Mouse (Mus musculus): ENCODE data around the gene Gpx3. TPM values are rescaled to one million over a fixed set of nuclear protein-coding genes. Genes with fewer than 3 reads are reported as not detected.
"Not testable (repeated sequence)": the region's sequence is repeated elsewhere in the genome, so short reads cannot be mapped to it uniquely, and the experiment has no call there.

Gene Gpx3
- polyA plus RNA-seq, 1 experiment from 2014 or later = 144 TPM

DNA sequence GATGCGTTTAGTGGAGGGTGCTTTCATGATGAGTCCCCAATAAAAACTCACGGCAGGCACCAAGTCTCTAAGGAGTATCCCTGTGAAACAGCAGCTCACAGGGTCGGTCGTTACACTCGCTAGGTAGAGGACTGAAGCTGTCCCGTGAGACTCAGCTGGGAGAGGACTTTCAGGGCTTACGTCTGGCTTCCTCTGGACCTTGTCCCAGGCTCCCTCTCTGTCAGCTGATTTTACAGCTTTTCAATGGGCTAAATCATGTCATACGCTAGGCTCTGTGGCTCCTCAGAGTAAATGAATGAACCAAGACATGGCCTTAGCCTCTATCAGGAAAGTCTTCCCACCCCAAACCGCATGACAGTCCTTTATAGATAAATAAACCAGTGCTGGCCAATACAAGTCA is 7.7 kb upstream of the Gpx3 start:
- Histone ChIP-seq H3K4me3 (ENCODE audit: low read depth, low read length) (no peak overlapping the region), H3K27ac (ENCODE audit: low read depth) (no peak overlapping the region), H3K27me3 (ENCODE audit: insufficient read depth, low read length) (no peaks in the 10 kb centered on the region), H3K4me1 (ENCODE audit: insufficient read depth) (no peaks in the 10 kb centered on the region), H3K9ac (no peak overlapping the region), H3K9me3 (ENCODE audit: low read depth, low read length) (no peaks in the 10 kb centered on the region), H3K4me2 (no peak overlapping the region), H3K36me3 (ENCODE audit: insufficient read depth) (no peaks in the 10 kb centered on the region)
- 61% methylated on average over 9 of the region's 9 CpGs for WGBS
- DNase-seq (no peak), ATAC-seq (ENCODE audit: insufficient read depth) (no peak)
- no peak for TF ChIP-seq CTCF (IDR thresholded peaks at IDR 0.05; ENCODE audit: low read depth)

DNA sequence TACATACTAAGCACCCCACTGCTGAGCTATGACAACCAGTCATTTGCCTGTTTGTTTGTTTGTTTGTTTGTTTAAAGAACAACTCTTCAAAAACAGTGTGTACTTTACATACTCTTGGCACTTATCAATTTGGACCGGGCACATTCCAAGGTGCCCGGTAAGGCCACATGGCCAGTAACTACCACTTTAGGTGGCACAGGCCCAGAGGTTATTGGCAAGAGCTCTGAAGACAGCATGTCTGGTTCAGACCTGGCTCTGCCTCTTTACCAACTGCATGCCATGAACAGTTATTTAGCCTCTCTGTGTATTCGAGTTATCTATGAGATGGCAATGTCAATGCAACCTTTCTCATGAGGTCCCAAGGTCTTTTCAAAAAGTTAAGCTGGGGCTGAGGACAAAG is 5.6 kb upstream of the Gpx3 start:
- WGBS = 85% methylated on average over 3 of the region's 3 CpGs

DNA sequence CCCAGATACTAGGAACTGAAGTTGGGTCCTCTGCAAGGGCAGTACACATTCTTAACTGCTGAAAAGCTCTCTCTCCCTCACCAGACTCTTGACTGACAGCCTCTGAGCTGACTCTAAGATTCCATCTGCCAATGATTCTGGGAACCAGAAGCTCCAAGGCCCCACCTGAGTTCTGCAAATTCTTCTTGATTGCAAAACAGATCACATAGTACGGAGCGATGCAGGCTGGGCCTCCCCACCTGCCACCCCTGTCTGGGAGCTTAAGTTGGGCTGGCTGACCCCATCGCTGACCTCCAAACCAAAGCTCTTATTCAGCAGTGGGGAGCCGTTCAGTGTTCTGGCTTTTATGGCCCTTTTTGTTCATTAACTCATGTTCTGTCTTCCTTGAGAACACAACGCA is 4.8 kb upstream of the Gpx3 start:
- H3K9ac ChIP-seq = no peak overlapping the region
- no peaks in the 10 kb centered on the region for H3K9me3 ChIP-seq (ENCODE audit: low read depth, low read length)
- H3K27ac ChIP-seq (ENCODE audit: low read depth) = no peak overlapping the region
- no peak overlapping the region for H3K4me3 ChIP-seq (ENCODE audit: low read depth, low read length)
- TF ChIP-seq CTCF (IDR thresholded peaks at IDR 0.05; ENCODE audit: low read depth) = no peak
- no peak for DNase-seq
- H3K36me3 ChIP-seq (ENCODE audit: insufficient read depth) = no peaks in the 10 kb centered on the region
- H3K4me2 ChIP-seq = no peak overlapping the region
- no peaks in the 10 kb centered on the region for H3K4me1 ChIP-seq (ENCODE audit: insufficient read depth)
- WGBS = 59% methylated on average over 5 of the region's 5 CpGs
- H3K27me3 ChIP-seq (ENCODE audit: insufficient read depth, low read length) = no peaks in the 10 kb centered on the region
- ATAC-seq (ENCODE audit: insufficient read depth) = no peak

More for the DNA sequence above, 5.6 kb upstream of the Gpx3 start:
- not testable (repeated sequence) for H3K4me2 ChIP-seq; H3K4me3 ChIP-seq (ENCODE audit: low read depth, low read length); H3K27ac ChIP-seq (ENCODE audit: low read depth); ATAC-seq (ENCODE audit: insufficient read depth); DNase-seq; H3K9ac ChIP-seq; H3K9me3 ChIP-seq (ENCODE audit: low read depth, low read length); H3K4me1 ChIP-seq (ENCODE audit: insufficient read depth); H3K27me3 ChIP-seq (ENCODE audit: insufficient read depth, low read length); H3K36me3 ChIP-seq (ENCODE audit: insufficient read depth)

DNA sequence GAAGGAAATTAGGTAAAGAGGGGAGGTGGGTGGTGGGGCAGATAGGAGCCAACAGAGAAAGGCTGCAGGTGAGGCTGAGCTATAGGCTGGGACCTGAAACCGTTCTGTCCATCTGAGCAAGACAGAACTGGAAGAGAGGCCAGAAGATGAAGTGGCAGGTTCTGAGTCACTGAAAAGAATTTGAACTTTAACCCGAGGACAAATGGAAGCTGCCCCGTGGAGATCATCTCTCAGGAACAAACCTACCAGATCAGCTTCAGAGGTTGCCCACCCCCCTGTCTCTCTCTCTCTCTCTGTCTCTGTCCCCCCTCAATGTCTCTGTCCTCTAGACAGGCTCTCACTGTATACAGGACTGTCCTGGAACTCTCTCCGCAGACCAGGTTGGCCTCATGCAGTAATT is 2.6 kb upstream of the Gpx3 start:
- no peak for TF ChIP-seq CTCF (IDR thresholded peaks at IDR 0.05; ENCODE audit: low read depth)
- Histone ChIP-seq H3K27me3 (ENCODE audit: insufficient read depth, low read length) (no peaks in the 10 kb centered on the region), H3K4me3 (ENCODE audit: low read depth, low read length) (no peak overlapping the region), H3K9ac (no peak overlapping the region), H3K4me1 (ENCODE audit: insufficient read depth) (peaks cover 6% of the 10 kb centered on the region; the same call in 1 of the 2 replicates), H3K27ac (ENCODE audit: low read depth) (no peak overlapping the region), H3K36me3 (ENCODE audit: insufficient read depth) (no peaks in the 10 kb centered on the region), H3K9me3 (ENCODE audit: low read depth, low read length) (no peaks in the 10 kb centered on the region), H3K4me2 (no peak overlapping the region)
- WGBS = 61% methylated on average over 4 of the region's 4 CpGs
- no peak for DNase-seq
- no peak for ATAC-seq (ENCODE audit: insufficient read depth)

DNA sequence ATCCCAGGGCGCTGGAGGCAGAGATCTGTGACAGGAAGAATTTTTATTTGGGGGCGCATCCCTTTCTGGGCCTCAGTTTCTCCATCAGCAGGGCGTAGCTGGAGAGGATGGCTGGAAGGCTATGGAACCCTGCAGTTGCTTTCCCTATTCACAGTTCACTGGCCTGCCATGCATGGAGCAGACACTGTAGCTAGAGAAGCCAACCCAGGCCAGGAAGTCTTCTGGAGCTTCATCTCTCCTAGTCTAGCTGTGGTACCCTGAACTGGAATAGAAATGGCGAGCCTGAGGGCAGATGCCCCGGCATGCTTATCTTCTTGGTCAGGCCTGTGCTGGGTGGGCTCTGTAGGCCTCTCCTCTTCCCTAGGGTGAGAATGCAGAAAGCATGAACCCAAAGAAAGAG is 1.1 kb downstream of the Gpx3 start:
- H3K4me1 ChIP-seq (ENCODE audit: insufficient read depth) = peaks cover 6% of the 10 kb centered on the region; the same call in 1 of the 2 replicates
- H3K4me2 ChIP-seq = peak overlapping the region; percentile 78
- H3K27ac ChIP-seq (ENCODE audit: low read depth) = peak overlapping the region; percentile 34; the same call in 1 of the 2 replicates
- H3K9me3 ChIP-seq (ENCODE audit: low read depth, low read length) = no peaks in the 10 kb centered on the region
- H3K36me3 ChIP-seq (ENCODE audit: insufficient read depth) = 0 out of 2 replicates have a peak, but pooled peaks cover 10% of the 10 kb centered on the region
- no peaks in the 10 kb centered on the region for H3K27me3 ChIP-seq (ENCODE audit: insufficient read depth, low read length)
- DNase-seq (no peak), ATAC-seq (ENCODE audit: insufficient read depth) (no peak)
- WGBS = 62% methylated on average over 5 of the region's 5 CpGs
- peak overlapping the region; percentile 49 for H3K4me3 ChIP-seq (ENCODE audit: low read depth, low read length)
- H3K9ac ChIP-seq = peak overlapping the region; percentile 51
- no peak for TF ChIP-seq CTCF (IDR thresholded peaks at IDR 0.05; ENCODE audit: low read depth)

DNA sequence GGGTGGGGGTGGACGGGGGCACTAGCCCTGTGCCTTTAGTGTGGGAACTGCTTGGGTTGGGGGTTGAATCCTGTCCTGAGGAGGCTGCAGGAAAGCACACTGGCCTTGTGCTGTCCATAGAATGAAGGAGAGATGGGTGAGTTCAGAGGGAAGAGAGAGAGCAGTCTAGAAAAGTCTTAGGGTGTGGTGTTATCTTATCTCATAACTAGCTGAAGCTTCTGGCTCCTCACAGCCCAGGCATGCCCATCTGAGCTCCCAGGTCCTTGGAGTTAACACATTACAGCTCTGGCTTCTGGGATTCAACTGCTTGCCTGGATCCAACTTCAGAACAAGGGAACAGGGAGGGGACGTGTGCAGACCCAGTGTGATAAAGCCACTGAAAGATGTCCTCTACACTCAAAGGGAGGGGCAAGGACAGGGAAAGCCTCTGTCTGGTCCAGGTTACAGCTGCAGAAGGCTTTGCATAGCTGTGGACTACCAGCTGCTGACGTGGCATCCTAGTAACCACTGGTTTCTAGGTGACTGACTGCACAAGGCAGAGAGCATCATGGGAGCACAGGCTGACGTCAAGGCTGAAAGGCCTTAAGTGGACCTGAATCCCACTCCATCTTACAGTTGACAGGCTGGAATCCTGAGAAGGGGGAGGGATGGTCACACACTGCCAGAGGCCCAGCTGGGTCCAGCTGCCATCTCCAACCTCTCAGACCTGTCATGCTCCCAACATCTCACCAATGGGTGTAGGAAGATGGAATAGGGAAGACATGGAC is 1.9 kb downstream of the Gpx3 start:
- Histone ChIP-seq H3K27me3 (ENCODE audit: insufficient read depth, low read length) (no peaks in the 10 kb centered on the region), H3K27ac (ENCODE audit: low read depth) (peak overlapping the region; percentile 63), H3K9me3 (ENCODE audit: low read depth, low read length) (no peaks in the 10 kb centered on the region), H3K4me1 (ENCODE audit: insufficient read depth) (peaks cover 6% of the 10 kb centered on the region; the same call in 1 of the 2 replicates), H3K4me2 (peak overlapping the region; percentile 78), H3K4me3 (ENCODE audit: low read depth, low read length) (peak overlapping the region; percentile 49; the same call in 1 of the 2 replicates), H3K9ac (no peak overlapping the region), H3K36me3 (ENCODE audit: insufficient read depth) (peaks cover 15% of the 10 kb centered on the region; the same call in 1 of the 2 replicates)
- ATAC-seq (ENCODE audit: insufficient read depth) = peak; percentile 75
- peak; percentile 82 for DNase-seq
- no peak for TF ChIP-seq CTCF (IDR thresholded peaks at IDR 0.05; ENCODE audit: low read depth)
- WGBS = 18% methylated on average over 4 of the region's 4 CpGs

DNA sequence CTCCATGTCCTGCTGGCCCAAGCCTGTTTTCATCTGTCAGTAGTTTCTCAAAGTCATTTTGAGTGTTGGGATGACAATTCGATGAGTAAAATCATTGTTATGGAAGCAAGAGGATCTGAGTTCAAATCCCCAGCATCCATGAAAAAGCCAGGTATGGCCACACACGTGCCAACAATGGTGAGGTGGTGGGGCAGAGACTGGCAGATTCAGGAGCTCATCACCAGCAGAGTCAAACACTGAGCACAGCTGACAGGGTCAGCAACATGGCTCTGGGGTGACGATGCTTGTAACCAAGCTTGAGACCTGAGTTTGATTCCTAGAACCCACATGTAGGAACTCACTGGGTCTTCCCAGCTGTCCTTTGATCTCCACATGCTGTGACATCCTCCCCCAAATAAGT is 2.8 kb downstream of the Gpx3 start:
- Histone ChIP-seq H3K9me3 (ENCODE audit: low read depth, low read length) (no peaks in the 10 kb centered on the region), H3K27me3 (ENCODE audit: insufficient read depth, low read length) (no peaks in the 10 kb centered on the region), H3K9ac (no peak overlapping the region), H3K4me3 (ENCODE audit: low read depth, low read length) (no peak overlapping the region), H3K4me2 (no peak overlapping the region), H3K36me3 (ENCODE audit: insufficient read depth) (peaks cover 24% of the 10 kb centered on the region), H3K27ac (ENCODE audit: low read depth) (no peak overlapping the region), H3K4me1 (ENCODE audit: insufficient read depth) (peaks cover 6% of the 10 kb centered on the region; the same call in 1 of the 2 replicates)
- 84% methylated on average over 3 of the region's 3 CpGs for WGBS
- ATAC-seq (ENCODE audit: insufficient read depth) = no peak
- no peak for TF ChIP-seq CTCF (IDR thresholded peaks at IDR 0.05; ENCODE audit: low read depth)
- no peak for DNase-seq

Data from lung, embryonic 14.5 days (tissue).